Mouse (Mus musculus) T-cell, adult 66 days (primary cell): ENCODE measurements around the gene Ptpdc1. TPM values are rescaled to one million over a fixed set of nuclear protein-coding genes. Genes with fewer than 3 reads are reported as not detected.

Source experiments
- total RNA-seq, 2 experiments: library from RNA; stranded (reverse); gene quantifications; 3 replicates in 1 of 2; 4 replicates in 1 of 2; pipeline ENCODE4 v1.2.4; 2023

Gene Ptpdc1
- total RNA-seq: 1 to 10 TPM; 5.8 to 5.9 TPM

DNA sequence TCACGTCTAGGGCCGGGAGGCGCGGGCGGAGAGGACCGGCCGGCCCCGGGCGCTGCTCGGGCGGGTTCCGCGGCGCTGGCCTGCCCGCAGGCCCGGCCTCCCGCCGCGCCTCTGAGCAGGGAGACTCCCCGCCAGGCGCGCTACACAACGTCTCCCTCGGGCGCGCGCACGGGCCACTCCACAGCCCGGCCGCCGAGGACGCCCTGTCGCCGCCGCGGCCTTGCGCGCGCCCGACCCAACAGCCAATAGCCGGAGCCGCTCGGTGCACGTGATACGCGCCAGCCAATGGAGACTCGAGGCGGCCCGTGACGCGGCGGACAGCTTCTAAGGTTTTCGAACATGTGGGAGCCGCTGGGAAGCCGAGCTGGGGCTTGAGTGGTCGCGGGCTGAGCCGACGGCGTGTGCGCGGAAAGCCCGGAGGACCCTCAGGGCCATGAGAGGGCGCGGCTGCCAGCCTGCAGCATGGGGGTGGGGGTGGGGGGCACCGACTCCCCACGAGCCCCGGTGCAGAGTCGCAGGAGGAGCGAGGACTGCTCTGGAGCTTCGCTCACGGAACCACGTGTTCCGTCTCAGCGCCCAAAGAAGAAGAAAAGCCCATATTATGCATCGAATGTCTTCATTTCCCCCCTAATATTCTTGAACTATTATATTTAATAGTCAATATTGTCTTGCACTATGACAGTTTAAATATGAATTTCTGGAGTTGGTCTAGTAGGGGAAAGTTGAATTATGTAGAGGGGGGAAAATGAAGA is at the start of gene Ptpdc1:
Ptpdc1 (minus strand) TSS at position 232 of the 752 bp plus-strand sequence.

DNA sequence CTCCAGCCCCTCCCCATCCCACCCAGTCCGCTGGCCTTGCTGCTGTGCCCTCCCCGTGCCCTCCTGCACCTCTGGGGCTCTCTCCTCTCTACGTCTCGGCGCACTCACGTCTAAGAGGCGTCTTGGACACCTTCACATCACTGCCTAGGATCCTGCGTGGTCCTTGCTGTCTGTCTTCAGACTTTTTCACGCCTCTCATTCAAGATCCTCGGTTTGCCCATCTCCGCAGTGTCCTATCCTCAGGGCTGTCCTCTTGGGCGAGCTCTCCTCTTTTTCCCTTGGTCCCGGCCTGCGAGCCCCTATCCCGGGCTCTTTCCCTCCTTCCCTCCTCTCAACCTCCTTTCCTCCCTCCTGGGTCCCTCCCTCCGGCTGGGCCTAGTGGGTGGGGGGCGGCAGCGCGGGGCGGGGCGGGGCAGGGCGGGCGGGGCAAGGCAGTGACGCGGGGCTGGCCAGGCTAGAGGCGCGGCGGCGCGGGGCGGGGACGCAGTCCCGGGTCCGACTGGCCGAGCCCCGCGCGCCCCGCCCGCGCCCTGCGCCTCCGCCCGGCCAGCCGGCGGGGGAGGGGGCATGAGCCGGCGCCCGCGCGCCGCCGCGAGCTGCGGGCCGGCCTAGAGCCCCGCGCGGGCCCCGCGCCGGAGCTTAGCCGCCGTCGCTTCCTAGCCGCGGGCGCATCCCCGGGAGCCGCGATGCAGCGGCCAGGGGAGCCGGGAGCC is 37.1 kb upstream of the Ptpdc1 start, which contains the start of gene Barx1:
Barx1 (plus strand) TSS at position 568 of the 713 bp plus-strand sequence.

Other genes with a start within 250 kb of the Ptpdc1 start
- 10 to 100 TPM; 32.1 to 32.3 TPM for gene Zfp169, start 112.2 kb downstream of the Ptpdc1 start, total RNA-seq
- under 1 TPM in 1 of 2 experiments, not detected in 1; 0.76 TPM for gene A830005F24Rik, start 112.1 kb downstream of the Ptpdc1 start, total RNA-seq
- gene Barx1, start 37.3 kb upstream of the Ptpdc1 start, total RNA-seq: not detected
- 10 to 100 TPM; 58.2 to 60.8 TPM for gene Phf2, start 245.5 kb upstream of the Ptpdc1 start, total RNA-seq